Mouse (Mus musculus): Measurements from ENCODE around the gene Ttc19. TPM values are rescaled to one million over a fixed set of nuclear protein-coding genes. Genes with fewer than 3 reads are reported as not detected.

The Ttc19 gene
- total RNA-seq, 2 experiments from 2014 or later = 36.5 to 38.2 TPM

Other genes starting within 250 kb of the Ttc19 start
- gene Adora2b, start 32.5 kb upstream of the Ttc19 start, total RNA-seq (2021) = 1 to 10 TPM; 2.6 to 2.7 TPM
- 10 to 100 TPM; 12.6 to 13.2 TPM for gene Zswim7, start 98 bp upstream of the Ttc19 start, total RNA-seq (2021)
- gene Pigl, start 177.0 kb downstream of the Ttc19 start, total RNA-seq (2021) = 1 to 10 TPM; 3.8 to 4.3 TPM
- 100 to 1,000 TPM; 132 to 136 TPM for gene Ncor1, start 177.1 kb downstream of the Ttc19 start, total RNA-seq (2021)